Mouse (Mus musculus) ES-E14 (cell line): ENCODE results near the gene P3h4. TPM values are rescaled to one million over a fixed set of nuclear protein-coding genes. Genes with fewer than 3 reads are reported as not detected.

Experiments
- DNase-seq: peaks from one replicate; pipeline ENCODE4 v3.0.0-alpha.2; 2013; ENCODE audit warnings: low read depth, low spot score
- H3K27ac ChIP-seq: 2 replicates; pipeline ENCODE4 v1.5.1; 2012; ENCODE audit warnings: low read depth, mild to moderate bottlenecking, low read length, moderate library complexity, mixed read lengths; ENCODE audit not compliant: poor library complexity, insufficient read depth, severe bottlenecking
- H3K36me3 ChIP-seq: 2 replicates; pipeline ENCODE4 v1.6.1; 2012; ENCODE audit warnings: mild to moderate bottlenecking, low read length, moderate library complexity, mixed read lengths; ENCODE audit not compliant: control insufficient read depth, poor library complexity, insufficient read depth, severe bottlenecking
- H3K4me1 ChIP-seq, 2 experiments: fragments of 150-350 bp in 1 of 2; sonication (generic) in 1 of 2; 2 replicates each; pipeline ENCODE4 v1.6.1; 2012; ENCODE audit warnings: low read length in 2 of 2, mild to moderate bottlenecking in 1 of 2, mixed read lengths in 1 of 2; ENCODE audit not compliant: control insufficient read depth in 2 of 2, insufficient read depth in 2 of 2, poor library complexity in 1 of 2
- H3K4me3 ChIP-seq, 2 experiments: fragments of 150-350 bp in 1 of 2; sonication (generic) in 1 of 2; 2 replicates each; pipeline ENCODE4 v1.5.1; 2012; ENCODE audit warnings: low read length in 2 of 2, low read depth in 1 of 2, mild to moderate bottlenecking in 1 of 2, mixed read lengths in 1 of 2; ENCODE audit not compliant: insufficient read depth in 1 of 2, poor library complexity in 1 of 2, severe bottlenecking in 1 of 2
- H3K9ac ChIP-seq: 2 replicates; pipeline ENCODE4 v1.6.1; 2012; ENCODE audit warnings: low read depth, mild to moderate bottlenecking, low read length, mixed read lengths; ENCODE audit not compliant: poor library complexity, insufficient read depth, severe bottlenecking
- H3K9me3 ChIP-seq: fragments of 150-350 bp; sonication (generic); 2 replicates; pipeline ENCODE4 v1.6.1; 2012; ENCODE audit warnings: low read depth, mild to moderate bottlenecking, low read length; ENCODE audit not compliant: control insufficient read depth, insufficient read depth
- CHD2 ChIP-seq: IDR thresholded peaks from 2 replicates; pipeline ENCODE4 v1.6.1; 2014; ENCODE audit warnings: mild to moderate bottlenecking, low read depth, low read length, inconsistent platforms
- HCFC1 ChIP-seq: IDR thresholded peaks from 2 replicates; pipeline ENCODE4 v1.6.1; 2012; ENCODE audit warnings: low read length, inconsistent platforms, borderline replicate concordance; ENCODE audit not compliant: insufficient read depth
- MAFK ChIP-seq: IDR thresholded peaks from 2 replicates; pipeline ENCODE4 v1.6.1; 2014; ENCODE audit warnings: mild to moderate bottlenecking, low read depth, low read length, inconsistent platforms; ENCODE audit not compliant: insufficient read depth
- ZC3H11A ChIP-seq: IDR thresholded peaks from 2 replicates; pipeline ENCODE4 v1.6.1; 2012; ENCODE audit warnings: low read depth, mild to moderate bottlenecking, inconsistent platforms, low read length, borderline replicate concordance
- ZNF384 ChIP-seq: IDR thresholded peaks from 2 replicates; pipeline ENCODE4 v1.6.1; 2012; ENCODE audit warnings: low read depth, low read length, inconsistent platforms
- in situ Hi-C, 2 experiments: fragments of 600-800 bp; cut with MboI; formaldehyde crosslinking; loops; one replicate each; pipeline ENCODE4 v1.15.1; 2025; ENCODE audit warnings: low sequenced_read_pairs in 2 of 2, inconsistent platforms in 1 of 2; ENCODE audit not compliant: unreplicated experiment in 2 of 2
- total RNA-seq: library from RNA; depleted of rRNA; stranded (reverse); fragments of 300-350 nt; gene quantifications from 2 replicates; pipeline ENCODE4 v1.2.3, GENCODE M21; 2012

P3h4 gene
- total RNA-seq, 1 experiment, result 39.0 TPM

DNA sequence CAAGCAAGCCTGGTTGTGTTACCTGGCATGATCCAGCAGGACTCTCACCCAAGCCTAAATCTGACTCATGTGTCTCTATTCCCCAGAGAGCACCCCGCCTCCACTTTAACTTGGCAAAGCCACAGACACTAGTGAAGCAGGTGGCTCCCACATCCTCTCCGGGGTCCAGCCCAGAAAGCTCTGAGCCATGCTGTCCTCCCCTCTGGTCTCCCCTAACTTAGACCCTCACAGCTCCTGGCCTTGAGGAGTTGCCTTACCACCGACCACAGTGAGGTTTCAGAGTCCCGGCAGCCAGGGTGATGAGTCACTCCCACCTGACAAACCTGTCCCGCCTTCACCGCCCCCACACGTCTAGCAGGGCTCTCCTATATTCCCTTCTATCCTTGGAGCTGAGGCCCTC lies 20.9 kb downstream of the P3h4 start:
- Histone ChIP-seq H3K9me3 (no peaks in the 10 kb centered on the region), H3K9ac (no peak overlapping the region), H3K4me3 (no peak overlapping the region), H3K27ac (no peak overlapping the region), H3K36me3 (no peaks in the 10 kb centered on the region), H3K4me1 (peaks cover 13 to 42% of the 10 kb centered on the region in 2 experiments)
- DNase-seq, result no peak
- in situ Hi-C loops, result no loop called here
- TF ChIP-seq ZNF384 (no peak), MAFK (no peak), CHD2 (no peak), HCFC1 (no peak), ZC3H11A (no peak)

DNA sequence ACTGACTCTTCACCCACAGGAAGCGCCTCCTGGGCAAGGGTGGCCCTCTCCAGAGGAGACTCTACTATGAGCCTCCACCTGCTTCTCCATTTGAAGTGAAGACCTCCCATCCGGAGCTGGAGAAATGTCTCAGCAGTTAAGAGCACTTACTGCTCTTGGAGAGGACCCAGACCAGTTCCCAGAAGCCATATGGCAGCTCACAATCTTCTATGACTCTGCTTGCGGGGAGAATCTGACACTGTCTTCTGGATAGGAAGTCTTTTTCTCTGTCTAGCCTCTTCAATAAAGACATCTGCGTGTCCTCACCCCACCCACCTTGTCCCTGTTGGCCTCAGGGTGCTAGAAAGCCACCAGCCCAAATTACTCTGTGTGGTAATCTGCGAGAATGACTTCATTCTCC lies 21.7 kb downstream of the P3h4 start:
- Histone ChIP-seq H3K4me3 (no peak overlapping the region), H3K4me1 (peaks cover 13 to 45% of the 10 kb centered on the region in 2 experiments), H3K36me3 (no peaks in the 10 kb centered on the region), H3K9me3 (no peaks in the 10 kb centered on the region), H3K27ac (no peak overlapping the region), H3K9ac (no peak overlapping the region)
- no peak for DNase-seq
- TF ChIP-seq HCFC1 (no peak), CHD2 (no peak), MAFK (no peak), ZC3H11A (no peak), ZNF384 (no peak)
- in situ Hi-C loops, result no loop called here

DNA sequence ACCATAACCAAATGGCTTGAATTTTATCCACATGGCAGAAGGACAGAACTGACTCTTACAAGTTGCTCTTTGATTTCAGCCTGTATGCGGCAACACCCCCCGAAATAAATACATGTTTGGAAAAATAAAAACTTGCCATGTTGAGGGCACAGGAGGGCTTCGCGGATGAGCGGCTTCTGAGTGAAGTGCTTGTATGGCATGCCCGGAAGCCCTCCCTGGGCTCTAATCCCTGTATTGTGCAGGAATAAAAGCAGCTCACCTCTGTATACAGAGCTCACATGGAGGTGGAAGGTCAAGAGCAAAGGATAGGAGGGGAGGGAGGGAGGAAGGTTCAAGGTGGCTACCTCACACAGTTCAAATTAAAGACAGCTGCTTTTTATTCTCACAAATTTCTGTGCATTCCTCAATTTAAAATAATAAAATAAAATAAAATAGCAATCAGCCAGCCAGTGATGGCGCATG lies 22.7 kb downstream of the P3h4 start:
- no peaks in the 10 kb centered on the region for H3K9me3 ChIP-seq
- peak overlapping the region in 1 of 2 experiments; percentile 9; a peak in 1 of 4 replicates for H3K4me3 ChIP-seq
- TF ChIP-seq HCFC1 (no peak), ZNF384 (no peak), CHD2 (no peak), MAFK (no peak), ZC3H11A (no peak)
- DNase-seq, result no peak
- no peaks in the 10 kb centered on the region for H3K36me3 ChIP-seq
- in situ Hi-C loops, result no loop called here
- no peak overlapping the region; the same call in 1 of the 2 replicates for H3K27ac ChIP-seq
- peak overlapping the region; percentile 5; the same call in 1 of the 2 replicates for H3K9ac ChIP-seq
- peaks cover 21 to 54% of the 10 kb centered on the region in 2 experiments for H3K4me1 ChIP-seq

- Histone ChIP-seq H3K9ac (peak overlapping the region; percentile 35; the same call in 1 of the 2 replicates), H3K4me3 (peak overlapping the region in 1 of 2 experiments; percentile 9; a peak in 1 of 4 replicates), H3K27ac (peak overlapping the region; percentile 62; the same call in 1 of the 2 replicates), H3K9me3 (no peaks in the 10 kb centered on the region), H3K36me3 (no peaks in the 10 kb centered on the region), H3K4me1 (peaks cover 22 to 57% of the 10 kb centered on the region in 2 experiments)
- in situ Hi-C loops, result no loop called here
- TF ChIP-seq HCFC1 (no peak), ZC3H11A (no peak), CHD2 (no peak), ZNF384 (no peak), MAFK (no peak)
- DNase-seq, result no peak
Measured at GRCm38 (mm10) chr11:100391081-100391883, 23.4 kb downstream of the P3h4 start.
